Mouse (Mus musculus) embryonic facial prominence, embryonic 12.5 days (tissue): ENCODE measurements around the gene Nubpl. TPM values are rescaled to one million over a fixed set of nuclear protein-coding genes. Genes with fewer than 3 reads are reported as not detected.

Experiments used
- ATAC-seq: fragments of 200-750 bp; cut with Nextera tagmentation; 2 replicates; pipeline ENCODE4 v1.8.0; 2017; ENCODE audit not compliant: insufficient number of reproducible peaks, insufficient read depth, low FRiP score, low TSS enrichment
- H3K27ac ChIP-seq: fragments of 300-500 bp; sonication (generic); 2 replicates; pipeline ENCODE4 v1.5.1; 2016; ENCODE audit warnings: mild to moderate bottlenecking
- H3K27me3 ChIP-seq: fragments of 300-500 bp; sonication (generic); 2 replicates; pipeline ENCODE4 v1.6.1; 2016; ENCODE audit warnings: mild to moderate bottlenecking, moderate library complexity
- H3K36me3 ChIP-seq: fragments of 300-500 bp; sonication (generic); 2 replicates; pipeline ENCODE4 v1.6.1; 2016; ENCODE audit warnings: mild to moderate bottlenecking
- H3K4me1 ChIP-seq: fragments of 300-500 bp; sonication (generic); 2 replicates; pipeline ENCODE4 v1.6.1; 2016
- H3K4me2 ChIP-seq: fragments of 300-500 bp; sonication (generic); replicated peaks from 2 replicates; pipeline ENCODE4 v1.6.1; 2016; ENCODE audit warnings: mild to moderate bottlenecking, moderate library complexity
- H3K4me3 ChIP-seq: fragments of 300-500 bp; sonication (generic); 2 replicates; pipeline ENCODE4 v1.5.1; 2016; ENCODE audit warnings: mild to moderate bottlenecking
- H3K9ac ChIP-seq: fragments of 300-500 bp; sonication (generic); 2 replicates; pipeline ENCODE4 v1.6.1; 2016; ENCODE audit warnings: mild to moderate bottlenecking, moderate library complexity
- H3K9me3 ChIP-seq: fragments of 300-500 bp; sonication (generic); 2 replicates; pipeline ENCODE4 v1.6.1; 2016; ENCODE audit warnings: mild to moderate bottlenecking, moderate library complexity
- WGBS: fragments of 180-500 bp; shearing (Covaris S2); methylation state at CpG from one replicate; pipeline ENCODE4 v1.1.7; 2016; 5-methylcytosine and 5-hydroxymethylcytosine counted together
- polyA plus RNA-seq: library from polyadenylated mRNA; unstranded; fragments of >200 nt; fragmentation: Nextera tagmentation; extraction: Ambion mirVana; gene quantifications from 2 replicates; pipeline ENCODE4 v1.2.1, GENCODE M21; 2016

Gene Nubpl
- polyA plus RNA-seq, 1 experiment from 2014 or later = 14.7 TPM

- 91% methylated on average over 2 of the region's 2 CpGs for WGBS
Observed at GRCm38 (mm10) chr12:52297988-52298387, 200.5 kb downstream of the Nubpl start.

GRCm38 (mm10) chr12:52298683-52299082 is 201.1 kb downstream of the Nubpl start:
- Histone ChIP-seq H3K9ac (no peak overlapping the region), H3K4me2 (no peak overlapping the region), H3K4me1 (no peaks in the 10 kb centered on the region), H3K4me3 (no peak overlapping the region), H3K9me3 (no peaks in the 10 kb centered on the region), H3K36me3 (no peaks in the 10 kb centered on the region), H3K27me3 (no peaks in the 10 kb centered on the region), H3K27ac (no peak overlapping the region)
- no peak for ATAC-seq
- 82% methylated on average over 1 of the region's 1 CpGs for WGBS

More at GRCm38 (mm10) chr12:52297988-52298387, 200.5 kb downstream of the Nubpl start:
- no peak for ATAC-seq
- Histone ChIP-seq H3K27ac (no peak overlapping the region), H3K4me1 (no peaks in the 10 kb centered on the region), H3K4me2 (no peak overlapping the region), H3K4me3 (no peak overlapping the region), H3K9me3 (no peaks in the 10 kb centered on the region), H3K9ac (no peak overlapping the region), H3K36me3 (no peaks in the 10 kb centered on the region), H3K27me3 (no peaks in the 10 kb centered on the region)

- Histone ChIP-seq H3K36me3 (no peaks in the 10 kb centered on the region), H3K4me1 (no peaks in the 10 kb centered on the region), H3K27me3 (no peaks in the 10 kb centered on the region), H3K4me3 (no peak overlapping the region), H3K9ac (no peak overlapping the region), H3K9me3 (no peaks in the 10 kb centered on the region), H3K27ac (no peak overlapping the region), H3K4me2 (no peak overlapping the region)
- no peak for ATAC-seq
- 89% methylated on average over 2 of the region's 2 CpGs for WGBS
Observed at GRCm38 (mm10) chr12:52302961-52303360, 205.4 kb downstream of the Nubpl start.

GRCm38 (mm10) chr12:52306348-52306747 is 208.8 kb downstream of the Nubpl start:
- H3K9me3 ChIP-seq = no peaks in the 10 kb centered on the region
- no peak for ATAC-seq
- no peaks in the 10 kb centered on the region for H3K27me3 ChIP-seq
- WGBS = 91% methylated on average over 7 of the region's 7 CpGs
- H3K36me3 ChIP-seq = no peaks in the 10 kb centered on the region
- no peak overlapping the region for H3K4me2 ChIP-seq
- H3K9ac ChIP-seq = no peak overlapping the region
- H3K4me3 ChIP-seq = no peak overlapping the region
- H3K27ac ChIP-seq = no peak overlapping the region
- H3K4me1 ChIP-seq = no peaks in the 10 kb centered on the region

GRCm38 (mm10) chr12:52307331-52307982 is 209.9 kb downstream of the Nubpl start:
- Histone ChIP-seq H3K9me3 (no peaks in the 10 kb centered on the region), H3K4me2 (no peak overlapping the region), H3K27me3 (no peaks in the 10 kb centered on the region), H3K36me3 (no peaks in the 10 kb centered on the region), H3K4me3 (no peak overlapping the region), H3K4me1 (no peaks in the 10 kb centered on the region), H3K9ac (no peak overlapping the region), H3K27ac (no peak overlapping the region)
- 55% methylated on average over 10 of the region's 10 CpGs for WGBS
- no peak for ATAC-seq

GRCm38 (mm10) chr12:52308628-52309027 is 211.1 kb downstream of the Nubpl start:
- Histone ChIP-seq H3K4me2 (no peak overlapping the region), H3K4me1 (no peaks in the 10 kb centered on the region), H3K4me3 (no peak overlapping the region), H3K36me3 (no peaks in the 10 kb centered on the region), H3K27me3 (no peaks in the 10 kb centered on the region), H3K27ac (no peak overlapping the region), H3K9ac (no peak overlapping the region), H3K9me3 (0 out of 2 replicates have a peak, but pooled peaks cover 8% of the 10 kb centered on the region)
- ATAC-seq = no peak
- 87% methylated on average over 7 of the region's 7 CpGs for WGBS

- no peak overlapping the region for H3K9ac ChIP-seq
- H3K27me3 ChIP-seq = no peaks in the 10 kb centered on the region
- no peak overlapping the region for H3K4me3 ChIP-seq
- H3K4me2 ChIP-seq = no peak overlapping the region
- no peak for ATAC-seq
- H3K36me3 ChIP-seq = no peaks in the 10 kb centered on the region
- 0 out of 2 replicates have a peak, but pooled peaks cover 8% of the 10 kb centered on the region for H3K9me3 ChIP-seq
- 89% methylated on average over 3 of the region's 3 CpGs for WGBS
- H3K4me1 ChIP-seq = no peaks in the 10 kb centered on the region
- H3K27ac ChIP-seq = no peak overlapping the region
Observed at GRCm38 (mm10) chr12:52314818-52315217, 217.3 kb downstream of the Nubpl start.

GRCm38 (mm10) chr12:52317635-52318034 is 220.1 kb downstream of the Nubpl start:
- no peaks in the 10 kb centered on the region for H3K4me1 ChIP-seq
- WGBS = 61% methylated on average over 6 of the region's 6 CpGs
- H3K4me3 ChIP-seq = no peak overlapping the region
- H3K4me2 ChIP-seq = no peak overlapping the region
- 0 out of 2 replicates have a peak, but pooled peaks cover 6% of the 10 kb centered on the region for H3K9me3 ChIP-seq
- H3K9ac ChIP-seq = no peak overlapping the region
- no peaks in the 10 kb centered on the region for H3K27me3 ChIP-seq
- H3K27ac ChIP-seq = no peak overlapping the region
- H3K36me3 ChIP-seq = no peaks in the 10 kb centered on the region
- no peak for ATAC-seq

- WGBS = 80% methylated on average over 9 of the region's 9 CpGs
- no peak overlapping the region for H3K27ac ChIP-seq
- no peaks in the 10 kb centered on the region for H3K36me3 ChIP-seq
- no peak for ATAC-seq
- no peaks in the 10 kb centered on the region for H3K27me3 ChIP-seq
- no peak overlapping the region for H3K4me3 ChIP-seq
- H3K9ac ChIP-seq = no peak overlapping the region
- no peaks in the 10 kb centered on the region for H3K9me3 ChIP-seq
- no peak overlapping the region for H3K4me2 ChIP-seq
- no peaks in the 10 kb centered on the region for H3K4me1 ChIP-seq
Observed at GRCm38 (mm10) chr12:52318426-52318825, 220.9 kb downstream of the Nubpl start.

GRCm38 (mm10) chr12:52319156-52319555 is 221.6 kb downstream of the Nubpl start:
- H3K4me3 ChIP-seq = no peak overlapping the region
- WGBS = 63% methylated on average over 6 of the region's 6 CpGs
- no peak for ATAC-seq
- no peaks in the 10 kb centered on the region for H3K4me1 ChIP-seq
- H3K27me3 ChIP-seq = no peaks in the 10 kb centered on the region
- no peak overlapping the region for H3K27ac ChIP-seq
- no peaks in the 10 kb centered on the region for H3K36me3 ChIP-seq
- no peak overlapping the region for H3K4me2 ChIP-seq
- H3K9ac ChIP-seq = no peak overlapping the region
- H3K9me3 ChIP-seq = no peaks in the 10 kb centered on the region

- H3K36me3 ChIP-seq = no peaks in the 10 kb centered on the region
- no peaks in the 10 kb centered on the region for H3K4me1 ChIP-seq
- H3K4me2 ChIP-seq = no peak overlapping the region
- H3K9ac ChIP-seq = no peak overlapping the region
- ATAC-seq = no peak
- no peak overlapping the region for H3K27ac ChIP-seq
- H3K27me3 ChIP-seq = no peaks in the 10 kb centered on the region
- WGBS = 93% methylated on average over 4 of the region's 4 CpGs
- H3K9me3 ChIP-seq = no peaks in the 10 kb centered on the region
- no peak overlapping the region for H3K4me3 ChIP-seq
Observed at GRCm38 (mm10) chr12:52328488-52328887, 231.0 kb downstream of the Nubpl start.

- Histone ChIP-seq H3K4me1 (no peaks in the 10 kb centered on the region; the same call in 1 of the 2 replicates), H3K9me3 (no peaks in the 10 kb centered on the region), H3K36me3 (no peaks in the 10 kb centered on the region), H3K27ac (no peak overlapping the region), H3K9ac (no peak overlapping the region), H3K27me3 (no peaks in the 10 kb centered on the region), H3K4me3 (no peak overlapping the region), H3K4me2 (no peak overlapping the region)
- ATAC-seq = no peak
- 93% methylated on average over 11 of the region's 11 CpGs for WGBS
Observed at GRCm38 (mm10) chr12:52335142-52335765, 237.7 kb downstream of the Nubpl start.
